Mouse (Mus musculus): ENCODE measurements around the gene Ube2j2. TPM values are rescaled to one million over a fixed set of nuclear protein-coding genes. Genes with fewer than 3 reads are reported as not detected.
A peak's percentile ranks its signal among the peaks of the same experiment; 100 is the strongest.

The Ube2j2 gene
- polyA plus RNA-seq (2012; rRNA removed): 69.5 and 70.8 TPM in 2 replicates

DNA sequence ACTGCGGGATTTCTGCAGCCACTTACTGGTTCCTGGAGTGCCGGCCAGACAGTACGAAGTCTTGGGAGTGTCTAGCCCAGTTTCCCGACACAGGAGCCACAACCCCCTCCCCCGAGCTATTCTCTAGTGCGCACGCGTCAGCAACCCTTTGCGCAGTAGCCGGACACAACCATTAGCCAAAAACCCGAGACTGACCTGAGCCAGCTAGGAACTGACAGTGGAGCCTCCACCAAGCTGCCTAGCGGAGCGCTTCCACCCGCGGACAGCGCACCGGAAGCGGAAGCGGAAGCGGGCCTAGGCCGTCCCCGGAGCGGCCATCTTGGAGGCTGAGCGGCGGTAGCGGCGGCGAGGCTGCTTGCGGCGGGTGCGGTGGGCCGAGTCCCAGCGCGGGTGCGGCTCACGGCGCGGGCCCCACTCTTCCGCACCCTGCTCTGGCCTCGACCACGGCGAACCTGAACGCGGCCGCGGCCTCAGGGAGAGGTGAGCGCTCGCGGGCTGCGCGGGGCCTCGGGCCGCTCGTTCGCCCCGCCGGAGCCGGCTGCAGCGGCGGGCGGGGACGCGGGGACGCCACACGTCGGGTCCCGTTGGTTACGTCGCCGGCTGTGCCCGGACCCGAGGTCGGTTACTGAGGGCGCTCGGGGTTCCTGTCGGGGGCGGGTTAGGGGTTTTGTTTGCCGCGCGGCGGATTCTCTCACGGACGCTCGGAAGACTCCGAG, at the start of gene Ube2j2:
Ube2j2 (plus strand) TSS at position 298 of the 716 bp plus-strand sequence.
- peak; percentile 89 to 98 for DNase-seq (ENCODE audit: extremely low spot score in 1 of 2, low spot score in 1 of 2)

DNA sequence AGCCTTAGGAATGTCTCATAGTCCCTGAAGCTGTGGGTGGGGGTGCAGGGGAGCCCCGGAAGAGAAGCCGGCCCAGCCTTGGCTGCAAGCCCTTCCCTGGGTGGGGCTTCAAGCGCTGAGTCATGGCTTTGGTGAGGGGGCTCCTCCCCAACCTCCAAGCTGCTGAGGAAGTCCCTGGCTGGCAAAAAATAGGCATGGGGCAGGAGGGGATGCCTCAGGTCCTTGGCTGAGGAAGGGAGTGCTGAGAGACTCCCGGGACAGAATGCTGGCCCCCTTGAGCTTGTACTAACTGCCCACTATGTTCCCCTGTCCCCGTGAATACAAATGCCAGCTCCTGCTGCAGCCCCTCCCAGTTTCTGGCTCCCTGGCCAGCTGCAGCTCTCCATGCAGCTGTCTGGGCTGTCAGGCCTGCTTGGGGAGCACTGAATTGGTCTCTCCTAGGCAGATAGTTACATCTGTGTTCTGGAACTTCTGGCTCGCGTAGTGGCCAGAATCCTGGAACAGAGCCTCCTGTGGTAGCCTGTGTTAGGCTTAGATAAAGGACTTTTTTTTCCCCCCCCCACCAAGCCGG, 49.2 kb upstream of the Ube2j2 start:
- DNase-seq (ENCODE audit: extremely low spot score in 1 of 2, low spot score in 1 of 2): peak; percentile 50 to 85

DNA sequence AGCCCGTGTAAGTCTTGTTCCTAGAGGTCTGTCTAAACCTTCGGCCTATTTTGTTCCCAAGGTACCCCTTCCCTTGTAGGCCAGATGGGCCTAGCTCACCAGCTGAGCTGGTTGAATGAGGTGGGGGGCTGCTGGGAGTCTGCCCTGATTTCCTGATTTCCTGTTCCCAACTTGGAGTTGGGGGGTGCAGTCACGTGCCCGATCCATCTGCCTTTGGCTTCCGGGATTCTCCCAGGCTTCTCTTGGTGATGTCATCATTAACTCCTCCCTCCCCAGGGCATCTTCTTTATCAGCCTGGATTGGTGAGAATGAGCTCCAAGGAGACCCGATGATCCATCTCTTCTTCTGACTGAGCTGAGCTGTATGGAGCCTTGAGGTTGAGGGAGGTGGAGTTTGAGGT, 48.4 kb upstream of the Ube2j2 start:
- peak; percentile 80 to 88 for DNase-seq (ENCODE audit: extremely low spot score in 1 of 2, low spot score in 1 of 2)

DNA sequence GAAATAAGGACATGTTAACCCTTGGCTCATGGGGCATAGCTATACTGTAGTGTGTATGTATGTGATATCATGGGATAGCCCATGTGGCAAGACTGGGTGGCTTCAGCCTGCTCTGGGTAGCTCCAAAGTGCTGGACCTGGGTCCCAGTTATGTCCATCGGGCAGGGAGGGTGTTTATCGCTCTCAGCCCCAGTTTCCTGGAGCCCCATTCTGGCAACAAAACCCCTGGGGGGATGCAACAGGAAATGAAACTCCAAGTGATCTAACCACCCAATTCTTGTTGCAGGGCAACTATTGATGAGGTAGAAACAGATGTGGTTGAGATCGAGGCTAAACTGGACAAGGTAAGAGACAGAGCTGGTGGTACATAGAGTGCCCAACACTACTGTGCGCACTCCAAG, 47.8 kb upstream of the Ube2j2 start:
- DNase-seq (ENCODE audit: extremely low spot score in 1 of 2, low spot score in 1 of 2): peak in 1 of 2 experiments; percentile 1

DNA sequence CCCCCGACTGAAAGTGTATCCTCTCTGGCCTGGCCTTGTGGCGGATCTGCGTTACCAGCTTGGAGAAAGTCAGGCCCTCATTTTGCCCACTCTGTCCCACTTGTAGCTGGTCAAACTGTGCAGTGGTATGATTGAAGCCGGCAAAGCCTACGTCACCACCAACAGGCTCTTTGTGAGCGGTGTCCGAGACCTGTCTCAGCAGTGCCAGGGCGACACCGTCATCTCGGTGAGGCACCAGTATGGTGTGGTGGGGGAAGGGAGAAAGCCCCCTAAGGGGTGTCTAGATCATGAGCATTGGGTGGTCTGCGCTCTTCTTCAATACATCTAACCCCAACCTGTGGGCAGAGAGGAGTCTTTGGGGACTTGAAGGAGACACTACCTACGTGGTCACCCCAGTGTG, 47.2 kb upstream of the Ube2j2 start:
- peak in 1 of 2 experiments; percentile 1 for DNase-seq (ENCODE audit: extremely low spot score in 1 of 2, low spot score in 1 of 2)

DNA sequence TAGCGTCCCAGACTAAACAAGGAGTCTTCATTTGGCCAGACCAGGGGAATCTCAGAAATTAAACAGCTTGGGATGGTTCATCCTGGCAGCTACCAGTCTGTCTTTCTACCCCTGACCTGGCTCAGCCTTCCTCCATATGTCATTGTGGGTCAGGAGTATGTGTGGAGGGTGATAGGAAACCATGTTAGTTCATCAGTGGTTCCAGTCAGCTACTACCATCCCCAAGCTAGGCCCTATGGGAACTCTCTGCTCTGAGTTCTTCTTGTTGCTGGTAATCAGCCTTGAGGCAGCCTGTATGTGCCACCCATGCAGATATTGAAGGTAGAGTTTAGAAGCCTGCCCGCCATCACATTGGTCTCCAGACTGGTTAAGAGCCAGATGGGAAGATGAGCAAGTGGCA, 45.3 kb upstream of the Ube2j2 start:
- DNase-seq (ENCODE audit: extremely low spot score in 1 of 2, low spot score in 1 of 2): no peak

DNA sequence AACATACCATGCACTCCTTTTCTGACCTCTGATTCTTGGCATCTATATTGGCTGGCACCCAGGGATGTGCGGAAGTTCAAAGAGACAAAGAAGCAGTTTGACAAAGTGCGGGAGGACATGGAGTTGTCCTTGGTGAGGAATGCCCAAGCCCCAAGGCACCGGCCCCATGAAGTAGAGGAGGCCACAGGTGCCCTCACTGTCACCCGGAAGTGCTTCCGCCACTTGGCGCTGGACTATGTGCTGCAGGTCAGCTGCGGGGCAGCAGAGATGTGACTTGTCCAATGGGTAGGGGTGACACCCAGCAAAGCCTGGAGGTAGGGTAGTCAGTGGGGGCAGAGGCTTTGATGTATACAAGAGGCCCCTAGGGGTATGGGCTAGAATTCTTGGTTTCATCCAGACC, 44.3 kb upstream of the Ube2j2 start:
- no peak for DNase-seq (ENCODE audit: extremely low spot score in 1 of 2, low spot score in 1 of 2)

DNA sequence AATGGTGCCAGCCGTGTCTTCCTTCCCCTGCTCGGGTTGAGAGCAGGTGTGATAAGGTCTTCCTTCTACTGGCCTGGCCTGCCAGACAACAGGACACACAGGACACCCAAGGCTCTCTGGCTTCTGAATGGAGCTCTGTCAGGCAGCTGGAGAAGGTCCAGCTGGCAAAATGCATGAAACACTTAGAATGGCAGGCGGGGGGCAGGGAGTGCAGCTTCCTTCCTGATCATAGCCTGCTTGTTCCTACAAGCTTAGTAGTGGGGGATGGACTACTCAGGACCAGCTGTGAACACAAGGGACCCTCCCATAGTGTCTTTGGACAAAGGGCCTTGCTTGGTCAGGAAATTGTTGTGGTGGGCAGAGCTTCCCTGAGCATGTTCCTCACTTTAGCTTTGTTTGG, 42.4 kb upstream of the Ube2j2 start:
- DNase-seq (ENCODE audit: extremely low spot score in 1 of 2, low spot score in 1 of 2): peak in 1 of 2 experiments; percentile 53

DNA sequence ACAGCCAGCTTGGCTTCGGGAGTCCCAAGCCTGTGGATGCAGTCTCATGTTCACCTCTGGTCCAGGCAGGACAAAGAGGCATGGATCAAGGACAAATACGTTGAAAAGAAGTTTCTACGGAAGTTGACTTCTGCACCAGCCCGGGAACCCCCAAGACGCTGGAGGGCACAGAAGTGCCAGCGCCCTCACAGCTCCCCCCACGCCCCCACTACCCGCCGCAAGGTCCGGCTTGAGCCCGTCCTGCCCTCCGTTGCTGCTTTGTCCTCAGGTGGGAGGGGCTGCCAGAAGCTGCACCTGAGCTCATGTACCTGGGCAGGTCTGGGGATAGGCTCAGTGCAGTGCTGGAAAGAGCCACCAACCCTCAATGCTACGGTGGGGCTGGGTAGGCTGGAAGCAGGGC, 40.4 kb upstream of the Ube2j2 start:
- DNase-seq (ENCODE audit: extremely low spot score in 1 of 2, low spot score in 1 of 2): no peak

DNA sequence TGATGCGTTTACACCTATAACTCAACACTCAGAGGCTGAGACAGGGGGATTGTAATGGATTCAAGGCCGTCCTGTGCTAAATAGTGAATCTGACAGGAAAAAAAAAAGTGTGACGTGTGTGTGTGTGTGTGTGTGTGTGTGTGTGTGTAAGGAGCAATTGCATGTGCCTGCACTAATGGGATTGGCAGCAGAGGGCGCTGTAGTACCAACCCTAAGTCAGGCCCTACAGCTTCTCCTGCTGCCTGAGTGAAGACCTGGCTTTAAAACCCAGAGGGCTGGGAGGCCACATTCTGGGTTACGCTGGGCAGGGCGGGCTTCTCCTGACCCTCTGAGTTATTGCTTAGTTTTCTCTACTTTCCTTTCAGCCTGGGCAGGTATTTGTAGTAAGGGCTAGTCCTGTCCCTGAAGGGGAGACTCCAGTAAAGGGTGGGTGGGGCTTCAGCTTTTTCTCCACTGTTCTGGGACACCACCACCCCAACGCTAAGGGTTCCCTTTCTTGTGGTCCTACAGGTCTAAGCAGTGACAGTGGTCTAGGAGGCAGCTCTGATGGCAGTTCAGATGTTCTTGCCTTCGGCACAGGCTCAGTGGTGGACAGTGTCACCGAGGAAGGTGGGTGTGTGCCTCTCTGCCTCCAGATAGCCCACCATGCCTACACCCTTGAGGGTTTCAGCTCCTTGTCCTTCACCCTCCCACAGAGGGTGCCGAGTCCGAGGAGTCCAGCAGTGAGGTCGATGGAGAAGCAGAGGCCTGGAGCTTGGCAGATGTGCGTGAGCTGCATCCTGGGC, 39.1 kb upstream of the Ube2j2 start:
- DNase-seq (ENCODE audit: extremely low spot score in 1 of 2, low spot score in 1 of 2): no peak

DNA sequence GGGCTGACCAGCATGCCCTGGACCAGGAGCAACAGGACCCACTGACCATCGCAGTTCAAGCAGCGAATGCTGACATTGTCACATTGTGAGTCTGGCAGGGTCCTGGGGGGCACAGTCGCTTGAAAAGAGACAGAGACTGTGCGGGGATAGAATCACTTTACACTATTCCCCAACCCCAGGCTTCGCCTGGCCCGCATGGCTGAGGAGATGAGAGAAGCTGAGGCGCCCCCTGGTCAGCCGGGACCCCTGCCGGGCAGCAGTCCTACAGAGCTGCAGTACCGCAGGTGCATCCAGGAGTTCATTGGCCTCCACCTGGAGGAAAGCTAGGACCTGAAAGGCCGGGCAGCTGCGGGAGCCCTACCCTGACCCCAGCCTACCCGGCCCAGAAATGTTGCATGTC, 38.0 kb upstream of the Ube2j2 start:
- no peak for DNase-seq (ENCODE audit: extremely low spot score in 1 of 2, low spot score in 1 of 2)

DNA sequence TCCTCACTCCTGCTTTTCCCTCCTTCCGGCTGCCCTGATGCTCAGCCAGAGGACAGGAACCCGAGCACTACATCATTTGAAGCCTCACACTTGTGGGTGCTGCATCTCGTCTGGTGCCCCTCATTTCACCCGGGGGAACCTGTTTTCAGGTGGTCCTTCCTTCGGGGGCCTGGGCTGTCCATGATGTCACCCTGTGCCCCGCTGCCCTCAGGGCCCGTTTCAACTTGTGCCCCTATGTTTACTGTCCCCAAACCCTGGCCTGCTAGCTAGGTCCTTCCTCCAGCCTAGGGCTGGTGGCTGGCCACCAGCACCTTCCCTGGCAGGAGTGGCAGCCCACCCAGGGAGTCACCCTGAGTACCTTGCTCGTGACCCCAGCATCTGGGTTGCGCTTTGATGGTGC, 37.5 kb upstream of the Ube2j2 start:
- no peak for DNase-seq (ENCODE audit: extremely low spot score in 1 of 2, low spot score in 1 of 2)

DNA sequence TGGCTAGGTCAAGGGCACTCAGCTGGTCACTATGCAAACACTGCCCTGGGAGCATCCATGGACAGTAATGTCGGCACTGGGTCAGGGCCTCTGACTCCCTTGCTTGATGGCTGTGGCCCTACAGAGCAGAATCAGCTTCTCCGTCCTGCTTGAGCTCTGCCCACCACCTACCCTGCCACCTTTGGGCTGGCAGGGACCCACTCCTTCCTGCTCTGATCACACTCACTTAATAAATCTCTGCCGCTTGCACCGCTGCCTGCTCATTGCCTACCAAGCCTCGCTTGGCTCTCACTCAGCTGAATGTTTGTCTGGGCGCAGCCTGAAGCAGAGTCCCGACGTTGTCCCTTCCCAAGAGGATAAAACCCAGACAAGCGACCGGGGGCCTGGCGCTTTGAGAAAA, 36.6 kb upstream of the Ube2j2 start:
- no peak for DNase-seq (ENCODE audit: extremely low spot score in 1 of 2, low spot score in 1 of 2)

DNA sequence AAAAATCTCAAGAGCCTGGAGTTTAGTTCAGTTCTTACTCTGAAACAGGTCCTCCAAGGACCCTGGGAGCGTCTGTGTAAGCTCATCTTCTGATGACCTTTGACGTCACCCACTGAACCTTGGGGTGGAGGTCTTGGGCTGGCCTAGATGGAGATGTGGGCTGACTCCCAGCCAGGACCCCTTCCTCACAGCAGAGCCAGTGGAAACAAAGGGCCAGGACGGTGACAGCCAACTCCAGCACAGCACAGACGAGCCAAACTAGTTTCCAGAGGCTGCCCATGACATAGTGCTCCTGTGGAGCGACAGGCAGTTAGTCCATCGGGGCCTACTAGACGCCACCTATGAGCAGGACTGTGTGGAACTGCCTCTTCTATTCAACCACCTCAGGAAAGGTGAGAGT, 35.4 kb upstream of the Ube2j2 start:
- no peak for DNase-seq (ENCODE audit: extremely low spot score in 1 of 2, low spot score in 1 of 2)

DNA sequence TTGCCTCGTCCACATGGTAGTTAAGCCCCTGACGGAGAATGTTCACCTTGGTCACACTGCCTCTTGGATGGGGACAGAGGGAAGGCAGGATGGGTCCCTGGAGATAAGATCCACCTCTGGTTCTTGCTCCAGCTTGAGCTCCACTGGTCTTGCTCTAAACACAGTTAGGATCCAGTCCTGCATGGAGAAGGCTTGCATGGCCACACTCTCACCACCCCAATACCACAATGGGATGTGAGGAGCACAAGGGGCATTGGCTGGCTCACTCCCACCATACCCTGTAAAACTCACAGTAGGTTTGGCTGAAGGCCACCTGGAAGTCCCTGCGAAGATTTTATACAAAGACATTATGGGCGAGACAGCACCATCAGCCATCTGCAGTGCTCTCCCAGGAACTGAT, 34.9 kb upstream of the Ube2j2 start:
- no peak for DNase-seq (ENCODE audit: extremely low spot score in 1 of 2, low spot score in 1 of 2)

DNA sequence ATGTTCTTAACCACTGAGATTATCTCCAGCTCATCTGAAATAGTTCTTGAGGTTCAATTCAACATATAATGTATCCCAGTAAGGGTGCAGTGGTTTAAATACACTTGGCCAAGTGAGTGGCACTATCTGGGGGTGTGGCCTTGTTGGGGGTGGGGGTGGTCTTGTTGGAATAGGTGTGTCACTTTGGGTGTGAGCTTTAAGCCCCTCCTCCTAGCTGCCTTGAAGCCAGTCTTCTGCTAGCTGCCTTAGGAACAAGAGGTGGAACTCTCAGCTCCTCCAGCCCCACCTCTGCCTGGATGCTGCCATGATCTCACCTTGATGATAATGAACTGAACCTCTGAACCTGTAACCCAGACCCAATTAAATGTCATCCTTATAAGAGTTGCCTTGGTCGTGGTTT, 11.6 kb upstream of the Ube2j2 start:
- no peak for DNase-seq (ENCODE audit: extremely low spot score in 1 of 2, low spot score in 1 of 2)

DNA sequence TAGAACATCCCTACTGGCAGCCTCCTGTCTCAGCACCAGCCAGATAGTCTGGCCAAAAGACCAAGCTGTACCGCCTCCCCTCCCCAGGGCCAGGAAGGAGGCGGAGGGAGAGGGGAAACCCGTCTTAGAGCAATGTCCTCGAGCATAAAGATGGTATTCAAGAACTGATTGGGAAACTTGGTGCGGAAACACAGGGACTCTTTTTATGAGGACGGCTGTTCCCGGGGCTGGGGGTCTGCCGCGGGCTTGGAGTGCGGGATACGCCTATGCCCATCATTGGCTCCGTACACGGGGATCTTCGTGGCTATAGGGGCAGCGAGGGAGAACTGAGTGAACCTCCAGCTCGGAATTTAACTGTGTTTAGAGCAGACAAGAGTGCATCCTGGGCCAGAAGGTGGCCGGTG, 580 bp upstream of the Ube2j2 start:
- DNase-seq (ENCODE audit: extremely low spot score in 1 of 2, low spot score in 1 of 2): peak in 1 of 2 experiments; percentile 39

DNA sequence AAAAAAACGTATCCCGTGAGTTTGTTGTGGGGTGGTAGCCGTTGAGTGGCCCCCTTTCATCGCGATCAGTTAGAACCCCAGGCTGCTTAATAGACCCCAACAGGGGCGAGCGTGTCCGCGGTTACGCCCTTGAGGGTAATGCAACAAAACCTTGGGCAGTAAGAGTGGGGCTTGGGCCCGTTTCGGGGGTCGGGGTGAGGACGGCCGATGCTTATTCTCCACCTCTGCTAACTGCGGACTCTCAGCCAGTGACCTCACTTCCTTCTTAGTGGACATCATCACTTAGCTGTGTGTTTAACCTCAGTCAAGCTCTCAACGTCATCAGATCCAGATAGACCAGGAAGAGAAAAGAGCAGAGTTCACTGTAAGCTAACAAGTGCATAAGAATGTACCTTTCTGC, 640 bp downstream of the Ube2j2 start:
- no peak for DNase-seq (ENCODE audit: extremely low spot score in 1 of 2, low spot score in 1 of 2)

DNA sequence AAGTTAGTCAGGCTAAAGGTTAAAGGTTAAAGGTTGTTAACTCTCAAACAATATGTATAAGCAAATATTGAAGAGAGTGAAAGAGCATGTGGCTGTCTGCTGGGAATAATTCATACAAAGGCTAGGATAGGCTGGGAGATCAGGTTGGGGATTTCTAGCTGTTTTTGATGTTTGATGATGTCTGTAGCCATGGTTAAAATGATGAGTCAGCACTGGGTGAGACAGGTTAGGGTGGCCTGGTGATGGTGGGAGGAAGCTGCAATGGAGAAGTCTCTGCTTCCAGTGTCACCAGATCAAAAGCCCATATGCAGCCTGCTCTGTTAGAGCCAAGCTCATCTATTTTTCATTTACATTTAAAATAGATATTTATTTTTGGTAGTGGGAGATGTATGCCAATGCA, 3.5 kb downstream of the Ube2j2 start:
- DNase-seq (ENCODE audit: extremely low spot score in 1 of 2, low spot score in 1 of 2): no peak

DNA sequence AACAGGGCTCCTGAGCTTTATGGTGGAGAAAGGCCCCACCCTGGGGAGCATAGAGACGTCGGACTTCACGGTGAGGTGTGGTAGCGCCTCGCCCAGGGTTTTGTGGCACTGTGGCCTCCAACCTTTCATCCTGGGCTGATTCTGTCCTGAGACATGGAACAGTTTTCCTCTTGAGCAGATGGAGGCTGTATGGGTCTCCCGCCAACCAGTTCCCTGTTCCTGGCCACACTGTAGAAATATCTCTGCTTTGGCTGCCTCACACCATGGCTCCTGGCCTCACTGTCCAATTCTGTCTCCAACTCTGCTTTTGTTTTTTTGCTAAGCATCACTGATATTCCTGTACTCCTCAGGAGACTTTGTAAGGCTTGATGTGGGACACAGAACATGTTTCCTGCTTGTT, 11.9 kb downstream of the Ube2j2 start:
- no peak for DNase-seq (ENCODE audit: extremely low spot score in 1 of 2, low spot score in 1 of 2)

DNA sequence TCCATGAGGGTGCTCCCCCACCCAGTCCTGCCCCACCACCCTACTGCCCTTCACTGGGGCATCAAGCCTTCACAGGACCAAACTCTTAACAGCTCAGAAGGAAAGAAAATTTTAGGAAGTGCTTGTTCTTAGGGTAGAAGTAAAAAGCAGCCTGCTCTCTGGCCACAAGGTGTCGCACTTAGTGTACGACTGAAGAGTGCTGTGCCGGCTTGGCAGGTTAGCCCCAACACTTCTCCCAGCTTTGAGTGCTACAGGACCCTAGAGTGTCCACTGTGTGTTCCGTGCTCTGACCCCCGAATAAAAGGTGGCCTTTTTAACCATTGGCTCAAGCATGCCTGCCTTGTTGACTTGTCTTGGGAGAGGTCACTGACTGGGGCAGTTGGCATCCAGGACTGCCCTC, 15.6 kb downstream of the Ube2j2 start:
- DNase-seq (ENCODE audit: extremely low spot score in 1 of 2, low spot score in 1 of 2): peak in 1 of 2 experiments; percentile 79

All from frontal cortex, adult 2 months (tissue).